8 mouse cellular contexts compared by ENCODE assay signal in genomic region chr17:28909252-28909941, GRCm38 (mm10). TPM values are rescaled to one million over a fixed set of nuclear protein-coding genes. Genes with fewer than 3 reads are reported as not detected.
DNase-seq lines count a peak whose midpoint lies in the region; ATAC-seq and TF ChIP-seq lines count a peak whose summit lies in the region.

No protein-coding gene starts in this region.

- peak overlapping the region; percentile 35; the same call in 1 of the 2 replicates for H3K9ac ChIP-seq in forebrain, embryonic 14.5 days (ENCODE audit: low read length)
- H3K9ac ChIP-seq in intestine, embryonic 14.5 days (ENCODE audit: low read length) = no peak overlapping the region
- H3K9ac ChIP-seq in liver, embryonic 13.5 days = peak overlapping the region; percentile 39; the same call in 1 of the 2 replicates
- no peak overlapping the region for H3K9ac ChIP-seq in neural tube, embryonic 12.5 days

- H3K4me3 ChIP-seq in forebrain, embryonic 14.5 days (ENCODE audit: low read depth, low read length) = no peak overlapping the region; the same call in 1 of the 2 replicates
- H3K4me3 ChIP-seq in intestine, embryonic 14.5 days (ENCODE audit: low read depth, low read length) = peak overlapping the region; percentile 16
- peak overlapping the region; percentile 30 for H3K4me3 ChIP-seq in liver, embryonic 13.5 days (replicated peaks)
- no peak overlapping the region; the same call in 1 of the 2 replicates for H3K4me3 ChIP-seq in neural tube, embryonic 12.5 days

- peak; percentile 36 for DNase-seq in layer of hippocampus, adult 11-12 months (ENCODE audit: low spot score)
- no peak for DNase-seq in layer of hippocampus, adult 9-11 months
- DNase-seq in Patski (ENCODE audit: low read depth, low spot score) = no peak
- DNase-seq in forebrain, embryonic 14.5 days (ENCODE audit: low spot score) = peak; percentile 57
- peak; percentile 85 for DNase-seq in intestine, embryonic 14.5 days (ENCODE audit: low spot score)
- DNase-seq in liver, embryonic 13.5 days = peak; percentile 36
- peak; percentile 66 for DNase-seq in yolk sac, embryonic 10.5 days (ENCODE audit: low spot score)

- H3K4me2 ChIP-seq in forebrain, embryonic 14.5 days (ENCODE audit: low read length) = peak overlapping the region; percentile 36
- H3K4me2 ChIP-seq in intestine, embryonic 14.5 days (ENCODE audit: low read length) = peak overlapping the region; percentile 48
- peak overlapping the region; percentile 52 for H3K4me2 ChIP-seq in liver, embryonic 13.5 days
- H3K4me2 ChIP-seq in neural tube, embryonic 12.5 days (replicated peaks) = peak overlapping the region; percentile 54

- H3K4me1 ChIP-seq in forebrain, embryonic 14.5 days (ENCODE audit: control insufficient read depth, insufficient read depth, low read length) = peaks cover 4% of the 10 kb centered on the region; the same call in 1 of the 2 replicates
- H3K4me1 ChIP-seq in intestine, embryonic 14.5 days (replicated peaks; ENCODE audit: control insufficient read depth, insufficient read depth, low read length) = peaks cover 7% of the 10 kb centered on the region; the same call in 1 of the 2 replicates
- H3K4me1 ChIP-seq in liver, embryonic 13.5 days (replicated peaks) = peaks cover 23% of the 10 kb centered on the region
- H3K4me1 ChIP-seq in neural tube, embryonic 12.5 days = peaks cover 11% of the 10 kb centered on the region; the same call in 1 of the 2 replicates

- 9% methylated on average over 29 of the region's 29 CpGs for WGBS in forebrain, embryonic 14.5 days
- 8% methylated on average over 29 of the region's 29 CpGs for WGBS in intestine, embryonic 14.5 days
- 2% methylated on average over 29 of the region's 29 CpGs for WGBS in liver, embryonic 13.5 days (ENCODE audit: insufficient replicate concordance)
- 8% methylated on average over 29 of the region's 29 CpGs for WGBS in neural tube, embryonic 12.5 days

- no peak for ATAC-seq in Patski
- ATAC-seq in forebrain, embryonic 14.5 days = no peak
- ATAC-seq in intestine, embryonic 14.5 days (replicated peaks; ENCODE audit: low FRiP score, low TSS enrichment, low read depth) = no peak
- ATAC-seq in liver, embryonic 13.5 days (ENCODE audit: low read depth) = no peak
- no peak for ATAC-seq in neural tube, embryonic 12.5 days (ENCODE audit: low FRiP score, low read depth)

- H3K27ac ChIP-seq in forebrain, embryonic 14.5 days (ENCODE audit: low read depth, low read length) = no peak overlapping the region
- no peak overlapping the region for H3K27ac ChIP-seq in intestine, embryonic 14.5 days (ENCODE audit: low read depth)
- no peak overlapping the region for H3K27ac ChIP-seq in liver, embryonic 13.5 days
- H3K27ac ChIP-seq in neural tube, embryonic 12.5 days = no peak overlapping the region

- CTCF ChIA-PET in Patski (lab: Charles Lee) = interaction anchor here (1.1 to 1.3 kb wide), 2 partner anchors 11 to 16 kb away, joined by 3 to 4 read pairs; no protein-coding TSS in a partner anchor

- no peaks in the 10 kb centered on the region for H3K9me3 ChIP-seq in forebrain, embryonic 14.5 days (replicated peaks; ENCODE audit: control insufficient read depth, low read length)
- no peaks in the 10 kb centered on the region for H3K9me3 ChIP-seq in intestine, embryonic 14.5 days (ENCODE audit: control insufficient read depth, low read length)
- H3K9me3 ChIP-seq in liver, embryonic 13.5 days (replicated peaks) = no peaks in the 10 kb centered on the region
- H3K9me3 ChIP-seq in neural tube, embryonic 12.5 days = no peaks in the 10 kb centered on the region

- no peaks in the 10 kb centered on the region for H3K27me3 ChIP-seq in Patski
- H3K27me3 ChIP-seq in forebrain, embryonic 14.5 days (replicated peaks; ENCODE audit: control insufficient read depth, insufficient read depth, low read length) = no peaks in the 10 kb centered on the region; the same call in 1 of the 2 replicates
- H3K27me3 ChIP-seq in intestine, embryonic 14.5 days (replicated peaks; ENCODE audit: control insufficient read depth, insufficient read depth, low read length) = 0 out of 2 replicates have a peak, but pooled peaks cover 5% of the 10 kb centered on the region
- peaks cover 36% of the 10 kb centered on the region for H3K27me3 ChIP-seq in liver, embryonic 13.5 days
- H3K27me3 ChIP-seq in neural tube, embryonic 12.5 days (replicated peaks) = peaks cover 13% of the 10 kb centered on the region

- no peaks in the 10 kb centered on the region for H3K36me3 ChIP-seq in forebrain, embryonic 14.5 days (ENCODE audit: control insufficient read depth, insufficient read depth, low read length)
- H3K36me3 ChIP-seq in intestine, embryonic 14.5 days (ENCODE audit: control insufficient read depth, insufficient read depth, low read length) = no peaks in the 10 kb centered on the region
- H3K36me3 ChIP-seq in liver, embryonic 13.5 days = no peaks in the 10 kb centered on the region
- no peaks in the 10 kb centered on the region for H3K36me3 ChIP-seq in neural tube, embryonic 12.5 days

- in situ Hi-C loops in Patski (cut with MboI; ENCODE audit: low pct_unique_long_range_greater_than_20kb) = no loop called here

- TF ChIP-seq CTCF in Patski (IDR thresholded peaks at IDR 0.05) = peak; percentile 79

- POLR2A ChIA-PET in Patski (lab: Charles Lee) = no interaction called here

RNA-seq across cellular contexts. Expression of gene 4930539E08Rik, which starts 5.7 kb away (rescaled TPM):
- polyA plus RNA-seq in Patski (2021) = 0.05 TPM
- 0.50 and 0.62 TPM in 2 replicates for polyA plus RNA-seq in forebrain, embryonic 14.5 days (2014; fragmentation: Nextera tagmentation; extraction: Ambion mirVana)
- polyA plus RNA-seq in intestine, embryonic 14.5 days (2014; fragmentation: Nextera tagmentation; extraction: Ambion mirVana) = 3.6 and 4.5 TPM in 2 replicates
- polyA plus RNA-seq in liver, embryonic 13.5 days (2015; fragmentation: Nextera tagmentation; extraction: Ambion mirVana) = 0.08 and 0.15 TPM in 2 replicates
- 0.09 and 0.38 TPM in 2 replicates for polyA plus RNA-seq in neural tube, embryonic 12.5 days (2016; fragmentation: Nextera tagmentation; extraction: Ambion mirVana)

RNA-seq across cellular contexts. Expression of gene Pxt1, which starts 34.2 kb away (rescaled TPM):
- not detected for polyA plus RNA-seq in Patski (2021)
- not detected in 2 replicates for polyA plus RNA-seq in forebrain, embryonic 14.5 days (2014; fragmentation: Nextera tagmentation; extraction: Ambion mirVana)
- polyA plus RNA-seq in intestine, embryonic 14.5 days (2014; fragmentation: Nextera tagmentation; extraction: Ambion mirVana) = not detected in 2 replicates
- polyA plus RNA-seq in liver, embryonic 13.5 days (2015; fragmentation: Nextera tagmentation; extraction: Ambion mirVana) = 0.45 and 0.46 TPM in 2 replicates
- polyA plus RNA-seq in neural tube, embryonic 12.5 days (2016; fragmentation: Nextera tagmentation; extraction: Ambion mirVana) = not detected in 2 replicates

RNA-seq across cellular contexts. Expression of gene Kctd20, which starts 42.4 kb away (rescaled TPM):
- polyA plus RNA-seq in Patski (2021) = 38.2 TPM
- polyA plus RNA-seq in forebrain, embryonic 14.5 days (2014; fragmentation: Nextera tagmentation; extraction: Ambion mirVana) = 84.4 and 99.1 TPM in 2 replicates
- polyA plus RNA-seq in intestine, embryonic 14.5 days (2014; fragmentation: Nextera tagmentation; extraction: Ambion mirVana) = 72.6 and 82.4 TPM in 2 replicates
- 65.8 and 78.6 TPM in 2 replicates for polyA plus RNA-seq in liver, embryonic 13.5 days (2015; fragmentation: Nextera tagmentation; extraction: Ambion mirVana)
- 115 and 117 TPM in 2 replicates for polyA plus RNA-seq in neural tube, embryonic 12.5 days (2016; fragmentation: Nextera tagmentation; extraction: Ambion mirVana)

RNA-seq across cellular contexts. Expression of gene Pnpla1, which starts 51.2 kb away (rescaled TPM):
- not detected for polyA plus RNA-seq in Patski (2021)
- not detected in 2 replicates for polyA plus RNA-seq in forebrain, embryonic 14.5 days (2014; fragmentation: Nextera tagmentation; extraction: Ambion mirVana)
- 0.76 and 1.1 TPM in 2 replicates for polyA plus RNA-seq in intestine, embryonic 14.5 days (2014; fragmentation: Nextera tagmentation; extraction: Ambion mirVana)
- polyA plus RNA-seq in liver, embryonic 13.5 days (2015; fragmentation: Nextera tagmentation; extraction: Ambion mirVana) = not detected in 2 replicates
- not detected in 2 replicates for polyA plus RNA-seq in neural tube, embryonic 12.5 days (2016; fragmentation: Nextera tagmentation; extraction: Ambion mirVana)

Comparison
In these comparisons a context has a peak if more than half of its experiments do, and no peak if none do; other contexts are left out.
1. DNase-seq: peak in layer of hippocampus, adult 11-12 months (single experiment), forebrain, embryonic 14.5 days (single experiment), intestine, embryonic 14.5 days (single experiment), liver, embryonic 13.5 days (single experiment) and yolk sac, embryonic 10.5 days (single experiment); none in layer of hippocampus, adult 9-11 months (single experiment) and Patski (single experiment).
2. H3K4me3 ChIP-seq: peak in intestine, embryonic 14.5 days (single experiment) and liver, embryonic 13.5 days (single experiment); none in forebrain, embryonic 14.5 days (single experiment) and neural tube, embryonic 12.5 days (single experiment).
3. H3K9ac ChIP-seq: peak in forebrain, embryonic 14.5 days (single experiment) and liver, embryonic 13.5 days (single experiment); none in intestine, embryonic 14.5 days (single experiment) and neural tube, embryonic 12.5 days (single experiment).
4. Peak in every context shown above with its lines, with median percentiles within 50 percentile points of each other: H3K4me2 ChIP-seq.